Mouse (Mus musculus) gastrocnemius, postnatal 4 days (tissue): ENCODE measurements at regions not wholly inside any gene's neighbourhood (a gene's known extent, or its start where the extent isn't known, plus 50 kb on each side); places are given as distances from the start of the nearest gene placed in this dataset.

Experiments
- DNase-seq, 2 experiments: peaks; one replicate each; pipeline ENCODE4 v3.0.0; 2021 to 2022; ENCODE audit warnings: low spot score in 2 of 2, mixed read lengths in 2 of 2

GRCm38 (mm10) chr1:82038698-82039097 lies 194.2 kb upstream of the Gm9747 start:
- no peak for DNase-seq

GRCm38 (mm10) chr1:82041286-82042050 lies 191.4 kb upstream of the Gm9747 start:
- DNase-seq, result no peak

- no peak for DNase-seq
Observed at GRCm38 (mm10) chr1:82042051-82042432, 190.9 kb upstream of the Gm9747 start.

DNA sequence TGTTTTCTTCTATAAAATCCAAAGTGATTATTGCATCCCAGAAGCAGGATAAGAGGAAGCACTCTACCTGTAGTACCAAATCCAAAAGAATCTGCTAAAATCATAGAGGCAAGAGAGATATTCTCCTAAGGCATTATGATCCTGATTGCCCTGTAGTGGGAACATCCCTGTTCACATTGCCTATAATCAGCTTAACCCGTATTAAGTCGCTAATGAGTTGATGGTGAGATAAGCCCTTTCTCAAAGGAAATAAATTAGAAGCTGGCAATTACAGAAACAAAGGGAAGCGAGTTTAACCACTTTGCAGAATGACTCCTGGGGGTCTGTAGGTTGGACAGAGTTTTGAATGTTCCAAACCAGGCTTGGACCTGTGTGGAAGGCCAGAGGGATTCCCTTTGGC lies 190.4 kb upstream of the Gm9747 start:
- DNase-seq, result no peak

GRCm38 (mm10) chr1:82066291-82066690 lies 166.6 kb upstream of the Gm9747 start:
- DNase-seq, result no peak

DNA sequence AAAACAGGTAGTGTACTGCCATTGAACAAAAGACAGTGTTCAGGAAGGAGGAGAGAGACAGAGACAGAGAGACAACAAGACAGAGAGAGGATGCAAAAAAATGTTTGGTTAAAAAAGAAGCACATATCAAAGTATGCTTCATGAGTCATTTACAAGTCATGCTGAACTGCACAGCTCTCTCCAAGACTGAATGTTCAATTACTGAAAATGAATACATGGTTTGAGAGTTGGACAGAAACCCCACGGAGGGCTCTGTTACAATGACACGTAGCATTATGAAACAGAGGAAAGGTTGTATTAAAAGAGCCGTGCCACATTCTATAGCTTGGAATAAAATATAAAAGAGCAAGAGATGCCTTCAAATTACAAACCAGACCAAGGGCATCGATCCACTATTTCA lies 164.3 kb upstream of the Gm9747 start:
- no peak for DNase-seq

DNA sequence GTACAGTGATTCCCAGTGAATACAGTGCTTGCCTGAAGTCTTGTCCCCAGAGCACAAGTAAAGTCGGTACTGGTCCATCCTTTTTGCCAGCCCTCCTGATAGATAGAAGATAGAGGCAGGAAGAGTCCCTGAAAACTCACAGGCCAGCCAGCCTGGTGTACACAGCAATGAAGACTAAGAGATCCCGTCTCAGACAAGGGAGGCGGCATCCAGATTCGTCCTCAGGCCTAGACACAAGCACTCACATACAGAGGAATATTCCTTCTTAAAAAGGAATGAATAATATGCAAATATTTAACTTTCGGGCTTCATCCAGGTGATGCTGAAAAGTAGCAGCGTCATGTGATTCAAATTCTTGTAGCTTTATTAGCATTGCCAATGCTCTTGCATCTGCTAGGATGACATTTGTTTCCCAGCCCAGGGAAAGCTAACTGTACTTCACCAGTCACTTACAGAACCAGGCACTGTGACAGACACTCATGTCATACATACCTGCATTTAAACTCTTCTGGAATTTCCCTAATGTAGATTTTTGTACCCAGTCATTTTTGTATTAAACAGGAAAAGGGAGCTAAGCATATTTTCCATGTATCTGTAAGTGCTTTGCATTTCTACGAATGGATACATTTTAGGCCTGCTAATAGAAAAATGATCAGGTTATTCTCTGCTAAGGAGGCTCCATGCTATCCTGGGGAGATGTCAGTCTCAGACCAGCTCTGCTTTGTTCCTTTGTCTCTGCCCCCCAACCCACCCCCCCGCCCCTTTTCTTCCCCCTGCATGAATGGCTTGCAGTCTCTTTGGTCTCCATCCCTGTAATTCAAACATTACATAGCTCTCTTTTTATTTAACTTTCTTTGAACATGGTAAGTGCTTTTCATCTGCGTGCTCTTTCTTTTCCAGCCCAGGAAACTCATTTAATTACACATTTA lies 162.5 kb upstream of the Gm9747 start:
- no peak for DNase-seq

DNA sequence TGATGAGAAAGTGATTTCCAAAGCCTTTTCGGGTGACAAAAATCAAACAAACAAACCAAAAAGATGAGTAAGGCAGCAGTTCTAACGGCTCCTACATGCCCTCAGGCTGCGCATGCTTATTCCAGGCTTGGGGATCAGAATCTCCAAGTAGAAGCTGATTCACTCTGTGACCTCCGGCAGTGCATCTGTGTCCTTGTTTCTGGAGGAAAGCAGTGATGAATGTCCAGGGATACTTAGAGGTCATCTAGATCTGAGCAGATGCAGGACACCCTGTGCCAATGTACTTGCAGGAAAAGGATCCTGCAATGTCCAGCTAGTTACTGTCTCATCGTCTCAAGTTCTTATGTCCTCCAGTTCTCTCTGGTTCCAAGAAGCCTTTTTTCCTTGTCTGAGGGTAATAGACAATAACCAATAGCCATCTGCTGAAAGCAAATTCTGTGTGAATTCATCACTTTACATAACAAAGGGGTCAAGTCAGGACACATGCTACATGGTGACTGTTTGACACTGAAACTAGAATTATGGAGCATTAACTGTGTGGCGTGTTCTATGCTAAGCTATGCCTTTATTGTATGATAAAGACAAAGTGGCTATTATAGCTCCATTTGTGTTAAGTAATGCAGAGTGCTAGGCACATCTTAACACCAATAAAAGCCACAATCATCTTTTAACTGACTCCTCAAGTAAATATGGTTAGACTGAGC lies 143.6 kb upstream of the Gm9747 start:
- no peak for DNase-seq

DNA sequence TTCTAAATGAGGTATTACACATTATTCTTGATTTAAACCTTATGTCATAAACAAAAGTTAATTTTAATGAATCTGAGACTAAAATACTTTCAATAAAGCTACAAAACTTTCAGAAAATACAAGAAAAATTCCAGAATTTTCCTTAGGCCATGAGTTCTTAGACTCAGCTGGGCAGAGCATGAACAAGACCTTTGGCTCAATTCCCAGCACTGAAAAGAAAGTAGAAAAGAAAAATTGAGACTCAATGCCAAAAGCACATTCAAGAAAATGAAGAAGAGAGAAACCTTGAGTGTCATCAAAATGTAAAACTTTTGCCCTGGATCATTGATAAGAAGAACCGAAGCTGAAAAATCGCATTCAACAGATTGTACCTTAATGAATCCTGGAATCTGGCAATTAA lies 137.8 kb upstream of the Gm9747 start:
- DNase-seq, result no peak

DNA sequence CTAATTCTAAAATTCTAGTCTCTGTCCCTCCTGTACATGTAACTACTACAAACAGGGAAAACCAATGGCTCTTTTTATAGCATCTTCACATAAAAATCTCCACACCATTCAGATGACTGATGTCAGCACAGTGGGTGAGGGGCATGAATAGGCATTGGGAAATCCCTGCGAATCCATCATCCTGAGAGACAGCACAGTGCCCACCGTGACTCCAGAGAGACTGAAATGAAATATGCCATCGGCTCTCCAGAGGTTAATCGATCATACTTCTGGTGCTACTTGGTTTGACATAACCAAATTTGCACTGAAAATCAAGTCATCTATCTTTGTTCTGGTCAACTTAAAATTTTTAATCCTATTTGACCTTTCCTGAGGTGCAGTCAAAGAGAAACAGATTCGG lies 126.2 kb upstream of the Gm9747 start:
- DNase-seq, result no peak

GRCm38 (mm10) chr1:82110071-82110635 lies 122.8 kb upstream of the Gm9747 start:
- peak in 1 of 2 experiments; percentile 23 for DNase-seq

DNA sequence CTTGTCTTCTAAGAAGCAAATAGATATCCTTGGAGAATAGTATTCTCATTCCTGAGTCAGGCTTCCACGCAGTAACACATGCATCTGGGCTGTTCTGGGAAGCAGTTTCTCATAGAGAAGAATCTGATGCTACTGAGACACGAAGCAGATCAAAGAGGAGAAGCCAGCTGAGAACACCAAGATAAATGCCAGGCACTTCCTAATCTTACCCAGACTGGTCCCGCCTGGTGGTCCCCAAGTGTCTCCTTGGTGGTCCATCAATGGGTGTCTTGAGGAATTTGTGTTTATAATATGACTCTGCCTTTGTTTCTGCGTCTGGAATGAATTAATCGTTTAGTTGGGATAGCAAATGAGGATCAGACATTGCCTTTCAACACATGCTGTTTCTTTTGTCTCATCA lies 120.5 kb upstream of the Gm9747 start:
- no peak for DNase-seq

DNA sequence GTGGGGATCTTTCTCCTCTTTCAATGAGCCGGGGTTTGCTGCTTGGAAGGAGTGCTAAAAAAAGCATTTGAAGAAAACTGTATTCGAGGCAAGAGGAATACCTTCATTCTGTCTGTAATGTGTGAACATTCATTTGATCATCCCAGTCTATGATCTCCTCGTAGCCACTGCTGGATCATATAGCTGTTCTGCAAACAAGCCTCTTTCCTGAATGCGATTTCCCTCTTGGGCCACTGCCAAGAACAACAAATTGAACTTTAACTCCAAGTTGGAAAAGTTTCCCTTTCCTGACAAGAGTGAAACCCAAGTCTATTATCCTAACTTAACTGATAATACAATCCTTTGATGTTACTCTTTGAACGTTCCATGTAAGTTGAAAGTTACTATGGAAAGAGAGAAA lies 108.4 kb upstream of the Gm9747 start:
- peak in 1 of 2 experiments; percentile 13 for DNase-seq

GRCm38 (mm10) chr1:82129700-82130275 lies 103.1 kb upstream of the Gm9747 start:
- no peak for DNase-seq

DNA sequence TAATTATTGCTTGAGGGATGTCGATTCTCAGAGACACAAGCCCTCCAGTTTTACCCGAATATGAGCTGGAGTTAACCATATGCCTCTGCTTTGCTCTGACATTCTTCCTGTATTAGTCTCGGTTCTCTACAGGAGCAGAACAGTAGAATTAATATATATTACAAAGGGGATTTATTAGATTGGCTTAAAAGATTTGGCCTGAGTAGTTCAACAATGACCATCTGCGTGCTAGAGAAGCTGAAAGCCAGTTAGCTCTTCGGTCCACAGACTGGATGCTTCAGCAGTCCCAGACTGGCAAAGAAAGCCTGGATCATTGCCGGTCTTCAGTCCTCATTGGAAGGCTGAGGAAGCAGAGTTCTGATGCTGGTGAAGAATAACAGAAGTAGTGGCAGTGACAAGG lies 100.4 kb upstream of the Gm9747 start:
- DNase-seq, result no peak

DNA sequence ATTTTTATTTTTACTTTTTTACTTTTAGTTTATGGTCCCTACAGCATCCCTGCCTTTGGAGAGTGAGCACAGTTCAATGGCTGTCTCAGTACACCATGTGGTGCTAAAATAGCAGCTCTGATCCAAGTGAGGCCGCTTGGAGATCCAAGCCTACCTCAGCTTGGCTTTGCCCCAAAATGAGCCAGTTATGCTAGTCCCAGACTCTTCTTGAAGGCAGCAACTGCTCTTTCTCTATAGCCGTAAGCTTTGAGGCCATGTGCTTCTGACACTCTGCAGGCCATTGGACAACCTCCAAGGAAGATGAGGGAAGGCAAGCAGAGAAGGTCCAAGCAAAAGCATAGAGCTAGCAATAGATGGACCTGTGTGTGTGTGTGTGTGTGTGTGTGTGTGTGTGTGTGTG lies 98.0 kb upstream of the Gm9747 start:
- DNase-seq, result no peak

GRCm38 (mm10) chr1:82135761-82136331 lies 97.1 kb upstream of the Gm9747 start:
- no peak for DNase-seq

DNA sequence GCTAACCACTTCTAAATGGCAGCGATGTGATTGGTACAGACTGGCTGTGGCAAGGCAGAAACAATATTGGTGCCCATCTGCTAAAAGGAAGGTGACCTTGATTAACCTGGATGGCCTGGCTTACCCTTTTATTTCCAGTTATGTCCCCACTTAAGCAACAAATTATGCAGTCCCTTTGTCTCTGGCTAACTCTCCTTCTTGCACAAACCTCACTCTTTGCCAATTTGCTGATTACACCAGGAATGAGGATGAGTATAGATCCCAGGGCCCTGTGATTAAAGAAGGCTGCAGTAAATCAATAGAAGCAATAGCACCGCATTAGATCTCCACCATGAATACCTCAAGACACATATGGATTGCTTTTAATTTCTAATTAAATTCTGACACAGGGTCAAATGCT lies 87.7 kb upstream of the Gm9747 start:
- no peak for DNase-seq

DNA sequence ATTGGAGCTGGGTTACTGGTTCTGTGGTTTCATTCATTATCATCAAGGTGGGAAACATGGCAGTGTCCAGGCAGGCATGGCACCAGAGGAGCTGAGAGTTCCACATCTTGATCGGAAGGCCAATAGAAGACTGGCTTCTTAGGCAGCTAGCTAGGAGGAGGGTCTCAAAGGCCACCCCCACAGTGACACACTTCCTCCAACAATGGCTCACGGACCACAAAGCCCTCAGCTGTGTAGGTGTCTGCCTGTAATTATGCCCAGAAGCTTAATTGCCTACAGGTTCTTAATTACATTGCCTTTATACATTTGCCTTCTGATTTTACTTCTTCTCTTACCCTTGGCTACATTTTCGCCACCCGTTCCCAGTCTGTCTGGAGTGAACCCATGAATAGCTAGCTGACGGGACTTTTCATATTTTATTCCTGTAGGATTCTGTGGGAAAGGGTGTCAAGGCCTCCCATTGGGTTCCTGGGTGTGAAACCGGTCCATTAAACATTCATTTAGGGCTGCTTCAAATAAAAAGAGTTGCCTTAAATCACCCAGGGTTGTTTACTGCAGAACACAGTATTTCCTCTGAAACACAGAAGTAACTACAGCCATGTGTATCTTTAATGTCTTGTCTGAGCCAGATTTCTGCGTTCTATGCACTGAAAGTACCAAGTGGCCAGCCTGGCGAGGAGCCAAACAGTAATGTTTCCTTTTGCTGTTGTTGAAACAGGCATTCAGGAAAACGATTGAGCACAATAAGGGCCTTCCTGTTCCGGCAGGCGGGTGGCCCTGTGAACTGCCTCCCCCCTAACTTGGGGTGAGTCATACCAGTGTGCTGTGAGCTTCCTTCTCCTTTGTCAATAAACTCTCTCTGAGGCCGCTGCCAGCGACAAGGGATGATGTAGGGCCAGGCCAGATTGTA lies 82.4 kb upstream of the Gm9747 start:
- peak; percentile 24 to 45 for DNase-seq

- DNase-seq, result no peak
Observed at GRCm38 (mm10) chr1:82155961-82156360, 77.0 kb upstream of the Gm9747 start.
